Mouse (Mus musculus) heart, adult 2 months (tissue): Measurements from ENCODE around the gene E030025P04Rik.

Experiments
- CTCF ChIP-seq: fragments of 200-600 bp; IDR thresholded peaks from 2 replicates; pipeline ENCODE4 v1.8.1; 2022; ENCODE audit warnings: antibody characterized with exemption, mild to moderate bottlenecking, moderate library complexity
- POLR2A ChIP-seq: fragments of 200-500 bp; IDR thresholded peaks from 2 replicates; pipeline ENCODE4 v1.6.1; 2011; ENCODE audit warnings: mild to moderate bottlenecking, low read depth, low read length, control low read depth; ENCODE audit not compliant: insufficient read depth

DNA sequence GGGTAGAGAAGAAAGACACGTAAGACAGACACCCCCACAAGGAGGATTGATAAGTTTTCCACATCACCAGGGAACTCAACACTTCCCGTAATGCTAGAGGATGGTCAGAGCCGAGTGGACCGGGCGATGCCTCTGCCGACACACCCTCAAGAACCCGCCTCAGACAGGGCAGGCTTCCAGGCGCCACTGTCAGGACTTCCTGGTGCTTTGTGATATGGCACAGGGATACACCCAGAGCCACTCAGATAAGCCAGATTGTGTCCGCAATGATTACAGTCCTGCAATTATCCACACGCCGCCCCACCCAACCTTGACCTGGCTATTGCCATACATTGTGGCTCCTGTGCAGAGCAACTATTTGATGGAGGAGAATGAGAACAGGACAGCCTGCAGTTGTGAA lies 36.1 kb upstream of the E030025P04Rik start:
- TF ChIP-seq CTCF: no peak
- no peak for TF ChIP-seq POLR2A
